Mouse (Mus musculus) left cerebral cortex, postnatal 25 days (tissue): ENCODE measurements around the gene Fmn2. TPM values are rescaled to one million over a fixed set of nuclear protein-coding genes. Genes with fewer than 3 reads are reported as not detected.

ENCODE experiments used
- DNase-seq, 2 experiments: peaks; one replicate each; pipeline ENCODE4 v3.0.0; 2022; ENCODE audit warnings: low spot score in 2 of 2, mixed read lengths in 1 of 2
- intact Hi-C: fragments of 180-260 bp; cut with DNase I; formaldehyde crosslinking; loops from one replicate; pipeline ENCODE4 v1.15.1; 2025
- total RNA-seq, 2 experiments: library from RNA; stranded (reverse); gene quantifications; 2 replicates each; pipeline ENCODE4 v1.2.3; 2021

Gene Fmn2
- 10 to 100 TPM; 65.1 to 67.9 TPM for total RNA-seq

GRCm38 (mm10) chr1:174501661-174502030, at the start of gene Fmn2:
Gene Fmn2 (plus strand): TSS chr1:174501825.
- DNase-seq = peak; percentile 88 to 92
- intact Hi-C loops = loop anchor here (2.0 kb wide), 2 partner anchors 31 to 51 kb away; no protein-coding TSS in a partner anchor

DNA sequence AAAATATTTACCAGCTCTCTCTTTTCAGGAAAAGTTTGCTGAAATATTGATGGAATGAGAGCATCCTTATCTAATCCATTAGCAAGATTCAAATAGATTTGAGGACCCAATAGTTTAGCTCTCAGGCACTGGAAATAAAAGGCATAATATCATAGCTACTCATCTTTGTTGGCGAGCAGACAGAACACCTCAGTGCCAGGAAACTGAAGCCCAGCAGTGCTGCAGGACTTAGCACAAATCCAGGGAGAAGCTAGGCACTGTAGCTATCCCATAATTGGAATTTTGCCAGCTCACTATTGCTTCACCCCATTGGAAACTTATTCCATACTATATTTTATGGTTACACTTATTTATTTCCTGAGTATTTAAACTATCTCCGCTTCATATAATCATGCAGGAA, 46.5 kb upstream of the Fmn2 start:
- no peak for DNase-seq
- intact Hi-C loops = no loop called here

DNA sequence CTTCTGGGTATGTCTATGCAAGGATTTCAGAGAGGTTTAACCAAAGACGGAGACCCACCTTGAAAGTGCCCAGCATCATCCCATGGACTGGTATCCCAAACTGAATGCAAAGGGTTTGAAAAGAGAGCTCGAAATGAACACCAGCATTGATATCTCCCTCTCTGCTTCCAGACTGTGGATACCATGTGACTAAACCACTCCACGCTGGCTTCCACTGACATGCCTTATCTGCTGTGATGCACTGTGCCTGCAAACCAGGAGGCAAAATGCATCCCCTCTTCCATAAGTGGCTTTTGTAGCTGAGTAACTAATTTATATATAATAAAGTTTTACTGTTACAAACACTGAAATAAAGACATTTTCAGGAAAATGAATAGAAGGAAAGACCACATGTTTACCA, 36.2 kb upstream of the Fmn2 start:
- no peak for DNase-seq
- intact Hi-C loops = loop anchor here (5.0 to 10.0 kb wide), 3 partner anchors 537 to 1008 kb away; no protein-coding TSS in a partner anchor

- intact Hi-C loops = loop anchor here (5.0 to 10.0 kb wide), 3 partner anchors 536 to 1009 kb away; no protein-coding TSS in a partner anchor
- DNase-seq = peak in 1 of 2 experiments; percentile 35
These were observed 35.4 kb upstream of the Fmn2 start for GRCm38 (mm10) chr1:174466240-174466639.

- intact Hi-C loops = loop anchor here (2.0 to 10.0 kb wide), 5 partner anchors 33 to 1012 kb away; no protein-coding TSS in a partner anchor
These were observed 31.9 kb upstream of the Fmn2 start for GRCm38 (mm10) chr1:174469736-174470135.

GRCm38 (mm10) chr1:174482567-174482966, 19.1 kb upstream of the Fmn2 start:
- DNase-seq = peak in 1 of 2 experiments; percentile 81

More at GRCm38 (mm10) chr1:174469736-174470135, 31.9 kb upstream of the Fmn2 start:
- DNase-seq = peak; percentile 53 to 77

DNA sequence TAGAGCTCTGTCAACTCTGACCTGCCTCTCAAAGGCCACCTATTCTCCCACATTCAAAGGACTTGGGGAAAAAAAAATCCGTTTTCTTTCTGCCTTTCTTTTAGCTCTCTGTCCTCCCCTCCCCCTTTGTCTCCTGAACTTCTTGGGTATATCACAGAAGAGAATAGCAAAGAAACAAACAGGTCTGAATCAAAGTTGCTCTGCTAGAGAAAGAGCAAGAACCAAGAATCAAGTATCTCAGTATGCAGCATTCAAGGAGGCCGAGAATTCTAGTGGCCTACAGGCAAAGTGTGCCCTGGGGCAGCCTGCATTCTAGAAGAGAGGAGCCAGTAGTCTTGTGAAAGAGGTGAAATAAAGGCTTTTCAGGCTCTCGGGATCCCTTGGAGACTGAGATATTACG, 1.6 kb upstream of the Fmn2 start:
- intact Hi-C loops = no loop called here
- DNase-seq = no peak

More at GRCm38 (mm10) chr1:174482567-174482966, 19.1 kb upstream of the Fmn2 start:
- intact Hi-C loops = no loop called here

GRCm38 (mm10) chr1:174501011-174501410, 614 bp upstream of the Fmn2 start:
- no peak for DNase-seq
- intact Hi-C loops = no loop called here

DNA sequence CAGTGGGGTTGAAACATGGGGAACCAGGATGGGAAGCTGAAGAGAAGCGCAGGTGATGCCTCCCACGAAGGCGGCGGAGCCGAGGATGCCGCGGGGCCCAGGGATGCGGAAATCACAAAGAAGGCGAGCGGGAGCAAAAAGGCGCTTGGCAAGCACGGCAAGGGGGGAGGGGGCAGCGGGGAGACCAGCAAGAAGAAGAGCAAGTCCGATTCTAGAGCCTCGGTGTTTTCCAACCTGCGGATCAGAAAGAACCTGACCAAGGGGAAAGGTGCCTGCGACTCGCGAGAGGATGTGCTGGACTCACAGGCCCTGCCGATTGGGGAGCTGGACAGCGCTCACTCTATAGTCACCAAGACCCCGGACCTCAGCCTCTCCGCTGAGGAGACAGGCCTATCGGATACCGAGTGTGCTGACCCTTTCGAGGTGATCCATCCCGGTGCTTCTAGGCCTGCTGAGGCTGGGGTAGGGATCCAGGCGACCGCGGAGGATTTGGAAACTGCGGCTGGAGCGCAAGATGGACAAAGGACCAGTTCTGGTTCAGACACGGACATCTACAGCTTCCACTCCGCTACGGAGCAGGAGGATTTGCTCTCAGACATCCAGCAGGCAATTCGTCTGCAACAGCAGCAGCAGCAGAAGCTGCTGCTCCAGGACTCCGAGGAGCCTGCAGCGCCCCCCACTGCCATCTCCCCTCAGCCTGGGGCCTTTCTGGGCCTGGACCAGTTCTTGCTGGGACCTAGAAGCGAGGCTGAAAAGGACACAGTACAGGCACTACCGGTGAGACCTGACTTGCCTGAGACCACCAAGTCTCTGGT, 613 bp downstream of the Fmn2 start:
- peak; percentile 71 to 74 for DNase-seq
- intact Hi-C loops = loop anchor here (2.0 kb wide), 2 partner anchors 31 to 51 kb away; no protein-coding TSS in a partner anchor

DNA sequence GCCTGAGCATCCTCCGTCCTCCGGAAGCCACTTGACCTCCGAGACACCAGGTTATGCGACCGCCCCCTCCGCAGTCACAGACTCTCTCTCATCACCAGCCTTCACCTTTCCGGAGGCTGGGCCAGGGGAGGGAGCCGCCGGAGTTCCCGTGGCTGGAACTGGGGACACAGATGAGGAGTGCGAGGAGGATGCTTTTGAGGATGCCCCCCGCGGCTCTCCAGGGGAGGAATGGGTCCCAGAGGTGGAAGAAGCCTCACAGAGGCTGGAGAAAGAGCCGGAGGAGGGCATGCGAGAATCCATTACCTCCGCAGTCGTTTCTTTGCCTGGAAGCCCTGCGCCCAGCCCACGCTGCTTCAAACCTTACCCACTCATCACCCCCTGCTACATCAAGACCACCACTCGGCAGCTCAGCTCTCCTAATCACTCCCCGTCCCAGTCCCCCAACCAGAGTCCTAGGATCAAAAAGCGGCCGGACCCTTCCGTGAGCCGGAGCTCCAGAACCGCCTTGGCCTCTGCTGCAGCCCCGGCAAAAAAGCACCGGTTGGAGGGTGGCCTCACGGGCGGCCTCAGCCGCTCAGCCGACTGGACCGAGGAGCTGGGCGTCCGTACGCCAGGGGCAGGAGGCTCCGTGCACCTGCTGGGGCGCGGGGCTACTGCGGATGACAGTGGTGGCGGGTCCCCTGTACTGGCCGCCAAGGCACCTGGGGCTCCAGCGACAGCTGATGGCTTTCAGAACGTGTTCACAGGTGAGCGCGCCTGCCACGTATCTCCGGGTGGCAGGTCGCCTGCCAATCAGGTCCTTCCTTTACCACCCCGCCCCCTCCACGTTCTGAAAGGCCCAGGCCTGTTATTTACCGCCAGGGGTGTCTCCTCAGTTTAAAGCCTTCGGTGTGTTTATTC, 1.5 kb downstream of the Fmn2 start:
- DNase-seq = peak; percentile 74 to 84
- intact Hi-C loops = loop anchor here (2.0 kb wide), 2 partner anchors 32 to 50 kb away; no protein-coding TSS in a partner anchor

DNA sequence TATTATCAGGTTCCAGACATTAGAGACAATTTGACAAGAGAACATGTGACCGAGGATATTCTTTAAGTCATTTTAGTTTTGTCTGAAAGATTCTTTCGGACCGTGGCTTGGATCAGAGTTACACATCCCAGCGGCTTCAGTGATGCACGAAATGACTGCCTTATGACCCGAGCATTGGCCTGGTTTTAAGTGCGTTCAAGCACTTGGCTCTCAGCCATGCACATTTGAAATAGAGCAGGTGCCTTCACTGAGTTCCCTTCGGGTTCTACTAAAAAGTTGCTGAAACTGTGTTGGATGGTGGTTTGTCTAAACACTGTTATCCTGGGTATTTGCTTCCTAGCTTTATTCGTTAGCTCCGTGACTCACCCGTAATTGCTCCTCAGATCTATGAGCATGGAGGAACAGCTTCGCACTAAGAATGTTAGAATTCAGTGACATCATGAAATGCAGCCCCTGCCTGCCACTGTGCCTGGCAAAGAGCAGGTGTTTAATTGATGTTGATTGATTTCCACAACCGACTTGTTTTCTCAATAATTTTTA, 7.0 kb downstream of the Fmn2 start:
- intact Hi-C loops = no loop called here
- DNase-seq = no peak

DNA sequence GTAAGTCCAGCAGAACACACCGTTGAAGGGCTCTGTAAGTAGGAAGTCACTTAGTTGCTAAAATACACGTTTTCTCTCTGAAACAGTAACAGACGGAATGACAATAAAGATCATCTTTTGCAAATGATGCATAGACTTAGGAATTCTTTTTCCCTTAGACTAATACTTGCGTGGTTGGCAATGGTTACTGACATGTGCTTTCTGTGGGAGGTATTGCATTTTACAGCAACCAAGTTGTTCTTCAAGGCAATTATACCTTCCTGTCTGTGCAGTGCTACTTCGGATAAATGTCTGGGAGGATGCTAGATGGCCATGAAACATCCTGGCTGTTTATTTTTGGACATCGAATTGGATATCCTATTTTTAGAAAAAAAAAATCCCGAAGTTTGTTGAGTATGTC, 11.8 kb downstream of the Fmn2 start:
- intact Hi-C loops = no loop called here
- peak in 1 of 2 experiments; percentile 69 for DNase-seq

- intact Hi-C loops = loop anchor here (5.0 kb wide), 1 partner anchor 35 kb away; no protein-coding TSS in a partner anchor
- DNase-seq = peak; percentile 37 to 79
These were observed 20.5 kb downstream of the Fmn2 start for GRCm38 (mm10) chr1:174521976-174522770.

GRCm38 (mm10) chr1:174522809-174523511, 21.3 kb downstream of the Fmn2 start:
- DNase-seq = no peak
- intact Hi-C loops = loop anchor here (5.0 kb wide), 1 partner anchor 34 kb away; no protein-coding TSS in a partner anchor

GRCm38 (mm10) chr1:174523512-174523828, 21.8 kb downstream of the Fmn2 start:
- no peak for DNase-seq
- intact Hi-C loops = loop anchor here (5.0 kb wide), 1 partner anchor 34 kb away; no protein-coding TSS in a partner anchor

DNA sequence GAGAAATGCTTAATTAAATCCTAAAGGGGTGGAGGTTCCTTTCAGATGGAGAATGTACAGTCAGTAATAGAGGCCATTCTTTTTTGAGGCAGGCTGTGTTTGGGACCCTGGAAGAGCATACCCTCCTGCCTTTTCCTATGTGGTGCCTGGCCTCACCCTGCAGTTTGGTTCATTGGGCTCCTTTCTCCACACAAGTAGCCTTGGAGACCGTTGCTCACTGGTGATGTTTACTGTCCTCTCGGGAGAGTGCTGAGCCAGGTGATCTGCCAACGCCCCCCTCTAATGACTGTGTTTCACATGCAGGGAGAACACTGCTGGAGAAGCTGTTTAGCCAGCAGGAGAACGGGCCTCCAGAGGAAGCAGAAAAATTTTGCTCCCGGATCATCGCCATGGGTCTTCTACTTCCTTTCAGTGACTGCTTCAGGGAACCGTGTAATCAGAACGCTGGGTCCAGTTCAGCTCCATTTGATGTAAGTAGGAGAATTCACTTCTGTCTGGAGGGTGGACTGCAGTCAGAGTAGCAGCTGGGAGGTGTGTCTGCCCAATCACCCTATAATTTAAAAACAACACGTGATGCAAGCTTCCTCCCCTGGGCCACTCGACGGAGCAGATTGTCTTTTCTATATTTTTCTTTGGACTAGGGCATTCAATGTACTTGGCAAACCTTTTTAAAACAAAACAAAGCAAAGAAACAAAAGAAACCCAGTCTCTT, 35.3 kb downstream of the Fmn2 start:
- no peak for DNase-seq
- intact Hi-C loops = no loop called here

- DNase-seq = no peak
- intact Hi-C loops = no loop called here
These were observed 35.9 kb downstream of the Fmn2 start for GRCm38 (mm10) chr1:174537491-174537890.

DNA sequence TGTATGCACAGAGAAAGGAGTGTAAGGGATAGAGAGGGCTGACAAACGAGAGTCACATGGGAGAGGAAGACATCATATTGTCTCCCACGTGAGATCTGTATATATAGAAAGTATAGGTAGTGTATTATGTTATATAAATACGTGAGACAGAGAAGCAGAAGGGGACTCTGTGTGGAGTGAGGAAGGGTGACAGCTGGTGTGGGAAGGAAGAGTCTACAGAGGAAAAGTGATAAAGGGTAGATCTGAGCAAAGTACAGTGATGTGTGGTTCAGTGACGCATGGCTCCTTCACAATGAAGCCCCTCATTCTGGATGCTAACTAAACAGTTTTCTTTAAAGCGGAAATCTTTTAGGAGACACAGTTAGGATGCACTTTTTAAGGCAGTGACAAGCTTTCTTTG, 46.7 kb downstream of the Fmn2 start:
- DNase-seq = peak in 1 of 2 experiments; percentile 64
- intact Hi-C loops = no loop called here
